Mouse (Mus musculus): ENCODE data around the gene Poc1b. TPM values are rescaled to one million over a fixed set of nuclear protein-coding genes. Genes with fewer than 3 reads are reported as not detected.
"Not testable (repeated sequence)": the region's sequence is repeated elsewhere in the genome, so short reads cannot be mapped to it uniquely, and the experiment has no call there.

Poc1b gene
- polyA plus RNA-seq, 1 experiment from 2014 or later: 15.8 TPM

- Histone ChIP-seq H3K4me3 (replicated peaks; ENCODE audit: low read depth, low read length) (no peak overlapping the region), H3K4me2 (ENCODE audit: low read length) (no peak overlapping the region), H3K4me1 (replicated peaks; ENCODE audit: insufficient read depth, low read length) (no peaks in the 10 kb centered on the region), H3K36me3 (ENCODE audit: insufficient read depth, low read length) (0 out of 2 replicates have a peak, but pooled peaks cover 3% of the 10 kb centered on the region), H3K9me3 (replicated peaks; ENCODE audit: low read length) (no peaks in the 10 kb centered on the region), H3K27ac (no peak overlapping the region), H3K27me3 (ENCODE audit: insufficient read depth, low read length) (no peaks in the 10 kb centered on the region), H3K9ac (ENCODE audit: low read depth, low read length) (no peak overlapping the region)
- DNase-seq (ENCODE audit: low spot score) (no peak), ATAC-seq (replicated peaks; ENCODE audit: low FRiP score, low read depth) (no peak)
- no peak for TF ChIP-seq CTCF (IDR thresholded peaks at IDR 0.05; ENCODE audit: low read depth)
- WGBS: 91% methylated on average over 8 of the region's 8 CpGs
Observed at GRCm38 (mm10) chr10:99146596-99146995, 39.8 kb downstream of the Poc1b start.

GRCm38 (mm10) chr10:99150016-99150415, 43.2 kb downstream of the Poc1b start:
- H3K36me3 ChIP-seq (ENCODE audit: insufficient read depth, low read length): 0 out of 2 replicates have a peak, but pooled peaks cover 3% of the 10 kb centered on the region
- no peak overlapping the region for H3K9ac ChIP-seq (ENCODE audit: low read depth, low read length)
- no peak overlapping the region for H3K4me3 ChIP-seq (replicated peaks; ENCODE audit: low read depth, low read length)
- no peak overlapping the region for H3K4me2 ChIP-seq (ENCODE audit: low read length)
- no peak for TF ChIP-seq CTCF (IDR thresholded peaks at IDR 0.05; ENCODE audit: low read depth)
- H3K4me1 ChIP-seq (replicated peaks; ENCODE audit: insufficient read depth, low read length): no peaks in the 10 kb centered on the region
- H3K9me3 ChIP-seq (replicated peaks; ENCODE audit: low read length): no peaks in the 10 kb centered on the region
- WGBS: 96% methylated on average over 6 of the region's 6 CpGs
- H3K27ac ChIP-seq: no peak overlapping the region
- DNase-seq (ENCODE audit: low spot score) (no peak), ATAC-seq (replicated peaks; ENCODE audit: low FRiP score, low read depth) (no peak; the same call in 1 of the 2 replicates)
- H3K27me3 ChIP-seq (ENCODE audit: insufficient read depth, low read length): no peaks in the 10 kb centered on the region

GRCm38 (mm10) chr10:99151580-99151979, 44.7 kb downstream of the Poc1b start:
- no peak overlapping the region for H3K27ac ChIP-seq
- H3K9me3 ChIP-seq (replicated peaks; ENCODE audit: low read length): no peaks in the 10 kb centered on the region
- no peak for DNase-seq (ENCODE audit: low spot score)
- no peaks in the 10 kb centered on the region for H3K27me3 ChIP-seq (ENCODE audit: insufficient read depth, low read length)
- no peak for TF ChIP-seq CTCF (IDR thresholded peaks at IDR 0.05; ENCODE audit: low read depth)
- no peak overlapping the region for H3K4me2 ChIP-seq (ENCODE audit: low read length)
- 100% methylated on average over 1 of the region's 1 CpGs for WGBS
- H3K9ac ChIP-seq (ENCODE audit: low read depth, low read length): no peak overlapping the region
- H3K4me3 ChIP-seq (replicated peaks; ENCODE audit: low read depth, low read length): no peak overlapping the region
- H3K4me1 ChIP-seq (replicated peaks; ENCODE audit: insufficient read depth, low read length): no peaks in the 10 kb centered on the region
- no peak for ATAC-seq (replicated peaks; ENCODE audit: low FRiP score, low read depth)
- H3K36me3 ChIP-seq (ENCODE audit: insufficient read depth, low read length): 0 out of 2 replicates have a peak, but pooled peaks cover 3% of the 10 kb centered on the region

GRCm38 (mm10) chr10:99152063-99152462, 45.2 kb downstream of the Poc1b start:
- Histone ChIP-seq H3K9me3 (replicated peaks; ENCODE audit: low read length) (no peaks in the 10 kb centered on the region), H3K36me3 (ENCODE audit: insufficient read depth, low read length) (0 out of 2 replicates have a peak, but pooled peaks cover 3% of the 10 kb centered on the region), H3K9ac (ENCODE audit: low read depth, low read length) (no peak overlapping the region), H3K27me3 (ENCODE audit: insufficient read depth, low read length) (no peaks in the 10 kb centered on the region), H3K4me2 (ENCODE audit: low read length) (no peak overlapping the region), H3K4me1 (replicated peaks; ENCODE audit: insufficient read depth, low read length) (no peaks in the 10 kb centered on the region), H3K4me3 (replicated peaks; ENCODE audit: low read depth, low read length) (no peak overlapping the region), H3K27ac (no peak overlapping the region)
- ATAC-seq (replicated peaks; ENCODE audit: low FRiP score, low read depth): no peak
- 88% methylated on average over 6 of the region's 6 CpGs for WGBS
- TF ChIP-seq CTCF (IDR thresholded peaks at IDR 0.05; ENCODE audit: low read depth): peak; percentile 63
- no peak for DNase-seq (ENCODE audit: low spot score)

GRCm38 (mm10) chr10:99154635-99155034, 47.8 kb downstream of the Poc1b start:
- Histone ChIP-seq H3K27me3 (ENCODE audit: insufficient read depth, low read length) (no peaks in the 10 kb centered on the region), H3K9ac (ENCODE audit: low read depth, low read length) (no peak overlapping the region), H3K4me1 (replicated peaks; ENCODE audit: insufficient read depth, low read length) (no peaks in the 10 kb centered on the region), H3K27ac (no peak overlapping the region), H3K4me3 (replicated peaks; ENCODE audit: low read depth, low read length) (no peak overlapping the region), H3K4me2 (ENCODE audit: low read length) (no peak overlapping the region), H3K36me3 (ENCODE audit: insufficient read depth, low read length) (no peaks in the 10 kb centered on the region), H3K9me3 (replicated peaks; ENCODE audit: low read length) (no peaks in the 10 kb centered on the region)
- DNase-seq (ENCODE audit: low spot score) (no peak), ATAC-seq (replicated peaks; ENCODE audit: low FRiP score, low read depth) (no peak)
- TF ChIP-seq CTCF (IDR thresholded peaks at IDR 0.05; ENCODE audit: low read depth): no peak
- WGBS: 82% methylated on average over 8 of the region's 8 CpGs

- WGBS: 94% methylated on average over 5 of the region's 5 CpGs
- Histone ChIP-seq H3K27me3 (ENCODE audit: insufficient read depth, low read length) (no peaks in the 10 kb centered on the region), H3K27ac (no peak overlapping the region), H3K4me1 (replicated peaks; ENCODE audit: insufficient read depth, low read length) (no peaks in the 10 kb centered on the region), H3K9me3 (replicated peaks; ENCODE audit: low read length) (no peaks in the 10 kb centered on the region), H3K9ac (ENCODE audit: low read depth, low read length) (no peak overlapping the region), H3K4me3 (replicated peaks; ENCODE audit: low read depth, low read length) (no peak overlapping the region), H3K4me2 (ENCODE audit: low read length) (no peak overlapping the region), H3K36me3 (ENCODE audit: insufficient read depth, low read length) (no peaks in the 10 kb centered on the region)
- peak; percentile 33; the same call in 1 of the 2 replicates for TF ChIP-seq CTCF (IDR thresholded peaks at IDR 0.05; ENCODE audit: low read depth)
- DNase-seq (ENCODE audit: low spot score) (no peak), ATAC-seq (replicated peaks; ENCODE audit: low FRiP score, low read depth) (no peak)
Observed at GRCm38 (mm10) chr10:99156808-99157207, 50.0 kb downstream of the Poc1b start.

GRCm38 (mm10) chr10:99157697-99158096, 50.9 kb downstream of the Poc1b start:
- H3K27ac ChIP-seq; H3K9ac ChIP-seq (ENCODE audit: low read depth, low read length); H3K4me3 ChIP-seq (replicated peaks; ENCODE audit: low read depth, low read length); DNase-seq (ENCODE audit: low spot score); H3K9me3 ChIP-seq (replicated peaks; ENCODE audit: low read length); ATAC-seq (replicated peaks; ENCODE audit: low FRiP score, low read depth); H3K36me3 ChIP-seq (ENCODE audit: insufficient read depth, low read length); H3K4me1 ChIP-seq (replicated peaks; ENCODE audit: insufficient read depth, low read length); H3K4me2 ChIP-seq (ENCODE audit: low read length); H3K27me3 ChIP-seq (ENCODE audit: insufficient read depth, low read length): not testable (repeated sequence)
- 91% methylated on average over 10 of the region's 10 CpGs for WGBS
